Mouse (Mus musculus) heart, postnatal 0 days (tissue): ENCODE data around the gene Tcte2. TPM values are rescaled to one million over a fixed set of nuclear protein-coding genes. Genes with fewer than 3 reads are reported as not detected.
A peak's percentile ranks its signal among the peaks of the same experiment; 100 is the strongest.

Experiments used
- ATAC-seq: fragments of 200-750 bp; cut with Nextera tagmentation; 2 replicates; pipeline ENCODE4 v1.8.0; 2017; ENCODE audit warnings: low read depth, moderate number of reproducible peaks, moderate library complexity; ENCODE audit not compliant: insufficient read depth
- DNase-seq: peaks from one replicate; pipeline ENCODE4 v3.0.0-alpha.2; 2016; ENCODE audit warnings: low spot score
- H3K27ac ChIP-seq: fragments of 300-500 bp; sonication (generic); 2 replicates; pipeline ENCODE4 v1.5.1; 2014; ENCODE audit warnings: low read depth, mild to moderate bottlenecking
- H3K27me3 ChIP-seq: fragments of 300-500 bp; sonication (generic); 2 replicates; pipeline ENCODE4 v1.6.1; 2014; ENCODE audit warnings: low read length, mixed read lengths; ENCODE audit not compliant: control insufficient read depth, insufficient read depth
- H3K36me3 ChIP-seq: fragments of 300-500 bp; sonication (generic); replicated peaks from 2 replicates; pipeline ENCODE4 v1.6.1; 2014; ENCODE audit warnings: low read length, mixed read lengths; ENCODE audit not compliant: control insufficient read depth, insufficient read depth
- H3K4me1 ChIP-seq: fragments of 300-500 bp; sonication (generic); 2 replicates; pipeline ENCODE4 v1.6.1; 2014; ENCODE audit warnings: antibody characterized with exemption; ENCODE audit not compliant: control insufficient read depth, insufficient read depth
- H3K4me2 ChIP-seq: fragments of 300-500 bp; sonication (generic); 2 replicates; pipeline ENCODE4 v1.6.1; 2014; ENCODE audit warnings: low read depth, mild to moderate bottlenecking, low read length, moderate library complexity
- H3K4me3 ChIP-seq: fragments of 300-500 bp; sonication (generic); 2 replicates; pipeline ENCODE4 v1.5.1; 2014; ENCODE audit warnings: low read depth, low read length
- H3K9ac ChIP-seq: fragments of 300-500 bp; sonication (generic); replicated peaks from 2 replicates; pipeline ENCODE4 v1.6.1; 2014; ENCODE audit warnings: low read depth, low read length, mixed read lengths
- H3K9me3 ChIP-seq: fragments of 300-500 bp; sonication (generic); replicated peaks from 2 replicates; pipeline ENCODE4 v1.6.1; 2016; ENCODE audit warnings: low read length; ENCODE audit not compliant: control insufficient read depth
- CTCF ChIP-seq: IDR thresholded peaks from 2 replicates; pipeline ENCODE4 v1.5.1; 2016; ENCODE audit warnings: antibody characterized with exemption, control low read depth, low read depth
- EP300 ChIP-seq: IDR thresholded peaks from 2 replicates; pipeline ENCODE4 v1.6.1; 2016; ENCODE audit warnings: antibody characterized with exemption, low read depth
- WGBS: fragments of 180-500 bp; shearing (Covaris S2); extraction: QIAGEN DNeasy Blood & Tissue Kit; methylation state at CpG from one replicate; pipeline ENCODE4 v1.1.7; 2014; 5-methylcytosine and 5-hydroxymethylcytosine counted together
- polyA plus RNA-seq: library from polyadenylated mRNA; unstranded; fragments of >200 nt; fragmentation: Nextera tagmentation; extraction: Ambion mirVana; gene quantifications from 2 replicates; pipeline ENCODE4 v1.2.1, GENCODE M21; 2015
- total RNA-seq: library from RNA; depleted of rRNA; stranded (reverse); fragments of >200 nt; gene quantifications from 2 replicates; pipeline ENCODE4 v1.2.3, GENCODE M21; 2014; ENCODE audit warnings: low replicate concordance

The Tcte2 gene
- total and polyA plus RNA-seq, 2 experiments from 2014 or later: 0.92 to 4.5 TPM

- H3K4me2 ChIP-seq: no peak overlapping the region
- H3K9ac ChIP-seq: no peak overlapping the region
- no peaks in the 10 kb centered on the region for H3K36me3 ChIP-seq
- DNase-seq (no peak), ATAC-seq (no peak)
- no peak overlapping the region for H3K27ac ChIP-seq
- H3K9me3 ChIP-seq: no peaks in the 10 kb centered on the region
- TF ChIP-seq CTCF (no peak), EP300 (no peak)
- H3K4me3 ChIP-seq: no peak overlapping the region
- no peaks in the 10 kb centered on the region for H3K27me3 ChIP-seq
- H3K4me1 ChIP-seq: peaks cover 23% of the 10 kb centered on the region
Measured at GRCm38 (mm10) chr17:13670227-13670626, 91.4 kb downstream of the Tcte2 start.

GRCm38 (mm10) chr17:13669206-13669605 lies 92.4 kb downstream of the Tcte2 start:
- DNase-seq: no peak
- Histone ChIP-seq H3K9me3 (no peaks in the 10 kb centered on the region), H3K4me2 (peak overlapping the region; percentile 44; the same call in 1 of the 2 replicates), H3K36me3 (no peaks in the 10 kb centered on the region), H3K27ac (no peak overlapping the region), H3K9ac (no peak overlapping the region), H3K4me1 (peaks cover 23% of the 10 kb centered on the region), H3K27me3 (no peaks in the 10 kb centered on the region), H3K4me3 (no peak overlapping the region)
- no peak for TF ChIP-seq CTCF
- no peak for TF ChIP-seq EP300
- no peak for ATAC-seq
- WGBS: 25% methylated on average over 8 of the region's 8 CpGs

GRCm38 (mm10) chr17:13668052-13669015 lies 93.3 kb downstream of the Tcte2 start:
- peak overlapping the region; percentile 44 for H3K4me2 ChIP-seq
- H3K4me1 ChIP-seq: peaks cover 23% of the 10 kb centered on the region
- H3K4me3 ChIP-seq: no peak overlapping the region
- no peaks in the 10 kb centered on the region for H3K36me3 ChIP-seq
- WGBS: 15% methylated on average over 16 of the region's 16 CpGs
- no peak for TF ChIP-seq CTCF
- TF ChIP-seq EP300: no peak
- H3K27ac ChIP-seq: peak overlapping the region; percentile 4
- no peaks in the 10 kb centered on the region for H3K27me3 ChIP-seq
- DNase-seq (no peak), ATAC-seq (peak; percentile 58; the same call in 1 of the 2 replicates)
- H3K9me3 ChIP-seq: no peaks in the 10 kb centered on the region
- peak overlapping the region; percentile 23; the same call in 1 of the 2 replicates for H3K9ac ChIP-seq

GRCm38 (mm10) chr17:13667006-13667405 lies 94.6 kb downstream of the Tcte2 start:
- H3K27me3 ChIP-seq: no peaks in the 10 kb centered on the region
- H3K36me3 ChIP-seq: no peaks in the 10 kb centered on the region
- H3K9me3 ChIP-seq: no peaks in the 10 kb centered on the region
- no peak overlapping the region for H3K4me2 ChIP-seq
- 57% methylated on average over 3 of the region's 3 CpGs for WGBS
- TF ChIP-seq CTCF (no peak), EP300 (no peak)
- H3K9ac ChIP-seq: no peak overlapping the region
- DNase-seq (no peak), ATAC-seq (no peak)
- H3K27ac ChIP-seq: no peak overlapping the region
- H3K4me1 ChIP-seq: peaks cover 23% of the 10 kb centered on the region
- no peak overlapping the region for H3K4me3 ChIP-seq

GRCm38 (mm10) chr17:13665731-13666130 lies 95.9 kb downstream of the Tcte2 start:
- no peak for DNase-seq
- WGBS: 65% methylated on average over 1 of the region's 1 CpGs

More at GRCm38 (mm10) chr17:13665731-13666130, 95.9 kb downstream of the Tcte2 start:
- no peaks in the 10 kb centered on the region for H3K27me3 ChIP-seq
- no peaks in the 10 kb centered on the region for H3K9me3 ChIP-seq
- no peak overlapping the region for H3K9ac ChIP-seq
- no peak overlapping the region for H3K4me2 ChIP-seq
- no peaks in the 10 kb centered on the region for H3K36me3 ChIP-seq
- no peak overlapping the region for H3K27ac ChIP-seq
- ATAC-seq: no peak
- TF ChIP-seq CTCF: no peak
- no peak for TF ChIP-seq EP300
- H3K4me3 ChIP-seq: no peak overlapping the region
- H3K4me1 ChIP-seq: peaks cover 33% of the 10 kb centered on the region
